Mouse (Mus musculus) adrenal gland, adult 8-10 months (tissue): ENCODE measurements around the gene Ccdc71. TPM values are rescaled to one million over a fixed set of nuclear protein-coding genes. Genes with fewer than 3 reads are reported as not detected.

Source experiments
- DNase-seq: peaks from one replicate; pipeline ENCODE4 v3.0.0; 2022
- total RNA-seq, 4 experiments: library from RNA; stranded (reverse); gene quantifications; 2 replicates each; pipeline ENCODE4 v1.2.4; 2022

The Ccdc71 gene
- total RNA-seq, 4 experiments from 2014 or later, result 46.6 to 56.5 (median 52.7) TPM

GRCm38 (mm10) chr9:108490559-108491285, 30.4 kb downstream of the Ccdc71 start, which contains the start of gene Usp19:
Gene Usp19 (plus strand): TSS chr9:108490602.
- DNase-seq, result peak; percentile 97

GRCm38 (mm10) chr9:108491286-108491580, 30.9 kb downstream of the Ccdc71 start:
- no peak for DNase-seq

- DNase-seq, result peak; percentile 90
These were observed 31.9 kb downstream of the Ccdc71 start for GRCm38 (mm10) chr9:108492043-108492750.

GRCm38 (mm10) chr9:108493246-108493645, 32.9 kb downstream of the Ccdc71 start:
- DNase-seq, result no peak

- DNase-seq, result no peak
These were observed 34.0 kb downstream of the Ccdc71 start for GRCm38 (mm10) chr9:108494146-108494825.

- DNase-seq, result no peak
These were observed 34.6 kb downstream of the Ccdc71 start for GRCm38 (mm10) chr9:108494905-108495304.

GRCm38 (mm10) chr9:108499231-108499630, 38.9 kb downstream of the Ccdc71 start:
- no peak for DNase-seq

GRCm38 (mm10) chr9:108499943-108500342, 39.6 kb downstream of the Ccdc71 start:
- DNase-seq, result no peak

- DNase-seq, result no peak
These were observed 46.6 kb downstream of the Ccdc71 start for GRCm38 (mm10) chr9:108506901-108507300.

GRCm38 (mm10) chr9:108507619-108508434, 47.5 kb downstream of the Ccdc71 start, which contains the start of gene Qars:
Gene Qars (plus strand): TSS chr9:108507706.
- DNase-seq, result peak; percentile 96

- DNase-seq, result no peak
These were observed 48.4 kb downstream of the Ccdc71 start for GRCm38 (mm10) chr9:108508776-108509175.

Other genes with a start within 250 kb of the Ccdc71 start
- gene Dag1, start 196.6 kb upstream of the Ccdc71 start, total RNA-seq, result 100 to 1,000 TPM; 134 to 165 (median 148) TPM
- 10 to 100 TPM; 29.5 to 49.1 (median 41.4) TPM for gene Nicn1, start 170.1 kb upstream of the Ccdc71 start, total RNA-seq
- 10 to 100 TPM in 2 of 4 experiments, 1 to 10 TPM in 2; 3.8 to 10.9 (median 7.1) TPM for gene Amt, start 163.7 kb upstream of the Ccdc71 start, total RNA-seq
- 100 to 1,000 TPM; 307 to 342 (median 321) TPM for gene Rhoa, start 154.4 kb upstream of the Ccdc71 start, total RNA-seq
- 10 to 100 TPM; 56.0 to 68.0 (median 62.2) TPM for gene Tcta, start 154.4 kb upstream of the Ccdc71 start, total RNA-seq
- gene Gpx1, start 121.6 kb upstream of the Ccdc71 start, total RNA-seq, result 100 to 1,000 TPM; 524 to 812 (median 629) TPM
- gene Usp4, start 112.7 kb upstream of the Ccdc71 start, total RNA-seq, result 100 to 1,000 TPM; 124 to 152 (median 132) TPM
- gene 1700102P08Rik, start 67.7 kb upstream of the Ccdc71 start, total RNA-seq, result 1 to 10 TPM in 3 of 4 experiments, under 1 TPM in 1; 0.96 to 1.6 (median 1.3) TPM
- under 1 TPM in 1 of 4 experiments, not detected in 3; 0.10 TPM for gene Ccdc36, start 32.0 kb upstream of the Ccdc71 start, total RNA-seq
- gene BC048562, start 24.0 kb upstream of the Ccdc71 start, total RNA-seq, result not detected
- 10 to 100 TPM; 19.7 to 48.3 (median 33.1) TPM for gene Klhdc8b, start 1.1 kb downstream of the Ccdc71 start, total RNA-seq
- gene Lamb2, start 19.2 kb downstream of the Ccdc71 start, total RNA-seq, result 100 to 1,000 TPM; 117 to 175 (median 152) TPM
- 100 to 1,000 TPM; 239 to 312 (median 257) TPM for gene Usp19, start 30.1 kb downstream of the Ccdc71 start, total RNA-seq
- gene Qars, start 47.2 kb downstream of the Ccdc71 start, total RNA-seq, result 100 to 1,000 TPM; 181 to 239 (median 220) TPM
- gene Qrich1, start 56.3 kb downstream of the Ccdc71 start, total RNA-seq, result 100 to 1,000 TPM; 131 to 151 (median 139) TPM
- 10 to 100 TPM; 59.9 to 88.8 (median 73.5) TPM for gene Impdh2, start 99.8 kb downstream of the Ccdc71 start, total RNA-seq
- 10 to 100 TPM; 60.1 to 76.1 (median 70.8) TPM for gene Ndufaf3, start 106.9 kb downstream of the Ccdc71 start, total RNA-seq
- 10 to 100 TPM; 72.5 to 99.3 (median 83.0) TPM for gene Dalrd3, start 109.4 kb downstream of the Ccdc71 start, total RNA-seq
- 100 to 1,000 TPM; 115 to 182 (median 165) TPM for gene Wdr6, start 118.2 kb downstream of the Ccdc71 start, total RNA-seq
- 10 to 100 TPM in 3 of 4 experiments, 1 to 10 TPM in 1; 7.4 to 14.7 (median 11.6) TPM for gene P4htm, start 137.1 kb downstream of the Ccdc71 start, total RNA-seq
- 10 to 100 TPM; 53.4 to 73.7 (median 61.0) TPM for gene Arih2, start 188.9 kb downstream of the Ccdc71 start, total RNA-seq
- 100 to 1,000 TPM in 1 of 4 experiments, 10 to 100 TPM in 3; 71.4 to 108 (median 90.9) TPM for gene Slc25a20, start 201.6 kb downstream of the Ccdc71 start, total RNA-seq
- gene Prkar2a, start 228.8 kb downstream of the Ccdc71 start, total RNA-seq, result 10 to 100 TPM; 29.9 to 45.0 (median 33.7) TPM